Mouse (Mus musculus) cerebellum, postnatal 14 days (tissue): Measurements from ENCODE around the gene 1700029H14Rik.

Experiments
- DNase-seq, 2 experiments: peaks; one replicate each; pipeline ENCODE4 v3.0.0; 2021; ENCODE audit warnings: mixed read lengths in 2 of 2

Gene 1700029H14Rik

DNA sequence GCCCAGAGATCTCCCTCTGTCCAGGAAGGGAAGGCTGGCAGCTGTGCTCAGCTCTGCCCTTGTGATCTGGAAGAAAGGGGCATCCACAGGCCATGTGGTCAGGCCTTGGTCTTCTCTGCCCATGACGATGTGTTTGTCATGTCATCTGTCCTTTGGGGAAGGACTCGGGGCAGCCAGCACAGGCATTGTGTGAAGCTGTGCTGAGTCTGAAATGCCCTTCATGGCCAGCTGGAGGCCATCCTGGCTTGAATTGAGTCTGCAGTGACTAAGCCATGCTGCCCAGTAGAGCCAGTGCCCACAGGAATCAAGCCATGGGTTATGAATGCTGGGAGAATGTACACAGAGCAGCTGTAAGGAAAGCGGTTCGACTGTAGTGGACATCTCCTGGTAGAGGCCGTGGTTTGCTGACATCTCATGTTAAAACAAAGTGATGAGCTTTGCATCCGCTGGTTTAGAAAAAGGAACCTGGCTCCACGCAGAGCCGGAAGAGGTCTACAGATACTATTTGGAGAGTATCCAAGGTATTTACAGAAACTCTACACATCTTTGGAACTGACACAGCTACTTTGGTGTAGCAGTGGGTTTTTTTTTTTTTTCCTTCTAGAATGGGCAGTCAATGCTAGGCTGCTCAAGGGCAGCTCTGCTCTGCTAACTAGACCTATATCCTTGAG, 58.2 kb downstream of the 1700029H14Rik start:
- DNase-seq, result no peak

- no peak for DNase-seq
Observed at GRCm38 (mm10) chr8:13501221-13501620, 61.0 kb downstream of the 1700029H14Rik start.
